Mouse (Mus musculus) midbrain, embryonic 10.5 days (tissue): ENCODE measurements at regions not wholly inside any gene's neighbourhood (a gene's known extent, or its start where the extent isn't known, plus 50 kb on each side); places are given as distances from the start of the nearest gene placed in this dataset.
A peak's percentile ranks its signal among the peaks of the same experiment; 100 is the strongest.

ENCODE experiments used
- DNase-seq: peaks from one replicate; pipeline ENCODE4 v3.0.0-alpha.2; 2017; ENCODE audit warnings: low spot score
- H3K27ac ChIP-seq: fragments of 300-500 bp; sonication (generic); replicated peaks from 2 replicates; pipeline ENCODE4 v1.5.1; 2016; ENCODE audit warnings: mild to moderate bottlenecking
- H3K27me3 ChIP-seq: fragments of 300-500 bp; sonication (generic); 2 replicates; pipeline ENCODE4 v1.6.1; 2016; ENCODE audit warnings: low read depth, mild to moderate bottlenecking; ENCODE audit not compliant: poor library complexity, severe bottlenecking
- H3K36me3 ChIP-seq: fragments of 300-500 bp; sonication (generic); 2 replicates; pipeline ENCODE4 v1.6.1; 2016; ENCODE audit warnings: mild to moderate bottlenecking, moderate library complexity
- H3K4me1 ChIP-seq: fragments of 300-500 bp; sonication (generic); 2 replicates; pipeline ENCODE4 v1.6.1; 2016
- H3K4me3 ChIP-seq: fragments of 300-500 bp; sonication (generic); 2 replicates; pipeline ENCODE4 v1.5.1; 2016; ENCODE audit warnings: mild to moderate bottlenecking, moderate library complexity
- H3K9me3 ChIP-seq: fragments of 300-500 bp; sonication (generic); replicated peaks from 2 replicates; pipeline ENCODE4 v1.6.1; 2016; ENCODE audit warnings: mild to moderate bottlenecking
- WGBS: fragments of 180-500 bp; shearing (Covaris S2); methylation state at CpG from one replicate; pipeline ENCODE4 v1.1.7; 2016; 5-methylcytosine and 5-hydroxymethylcytosine counted together

GRCm38 (mm10) chr16:13204948-13205470 is 51.3 kb upstream of the Mrtfb start:
- no peaks in the 10 kb centered on the region for H3K27me3 ChIP-seq
- H3K9me3 ChIP-seq: no peaks in the 10 kb centered on the region
- no peak for DNase-seq
- WGBS: 87% methylated on average over 6 of the region's 6 CpGs
- H3K27ac ChIP-seq: peak overlapping the region; percentile 7; the same call in 1 of the 2 replicates
- peaks cover 26% of the 10 kb centered on the region for H3K4me1 ChIP-seq
- H3K36me3 ChIP-seq: no peaks in the 10 kb centered on the region
- H3K4me3 ChIP-seq: no peak overlapping the region

GRCm38 (mm10) chr16:13205855-13206254 is 50.4 kb upstream of the Mrtfb start:
- Histone ChIP-seq H3K4me3 (no peak overlapping the region), H3K27ac (0 out of 2 replicates have a peak overlapping the region, but pooled peaks have one; percentile 7), H3K27me3 (no peaks in the 10 kb centered on the region), H3K36me3 (no peaks in the 10 kb centered on the region), H3K4me1 (peaks cover 26% of the 10 kb centered on the region), H3K9me3 (no peaks in the 10 kb centered on the region)
- DNase-seq: peak; percentile 20
- 59% methylated on average over 5 of the region's 5 CpGs for WGBS
